Mouse (Mus musculus) kidney, adult 18-20 months (tissue): ENCODE data around the gene Tpcn2.

Experiments
- DNase-seq: peaks from one replicate; pipeline ENCODE4 v3.0.0; 2021

The Tpcn2 gene

GRCm38 (mm10) chr7:145283487-145284187 lies at the start of gene Tpcn2:
TSS of gene Tpcn2 (minus strand) at chr7:145284011.
- peak; percentile 92 for DNase-seq

GRCm38 (mm10) chr7:145332376-145333041 lies 48.7 kb upstream of the Tpcn2 start:
- peak; percentile 36 for DNase-seq

- DNase-seq = no peak
Observed at GRCm38 (mm10) chr7:145330641-145331040, 46.8 kb upstream of the Tpcn2 start.

GRCm38 (mm10) chr7:145329982-145330381 lies 46.2 kb upstream of the Tpcn2 start:
- no peak for DNase-seq

- no peak for DNase-seq
Observed at GRCm38 (mm10) chr7:145325697-145326096, 41.9 kb upstream of the Tpcn2 start.

GRCm38 (mm10) chr7:145323607-145324006 lies 39.8 kb upstream of the Tpcn2 start:
- DNase-seq = no peak

GRCm38 (mm10) chr7:145319481-145319880 lies 35.7 kb upstream of the Tpcn2 start:
- no peak for DNase-seq

GRCm38 (mm10) chr7:145317522-145317921 lies 33.7 kb upstream of the Tpcn2 start:
- no peak for DNase-seq

GRCm38 (mm10) chr7:145314785-145315411 lies 31.1 kb upstream of the Tpcn2 start, which contains the start of gene Mrgprd:
TSS of gene Mrgprd (plus strand) at chr7:145314835.
- DNase-seq = no peak

GRCm38 (mm10) chr7:145312137-145312536 lies 28.3 kb upstream of the Tpcn2 start:
- DNase-seq = no peak

- DNase-seq = no peak
Observed at GRCm38 (mm10) chr7:145310526-145310925, 26.7 kb upstream of the Tpcn2 start.

GRCm38 (mm10) chr7:145309877-145310276 lies 26.1 kb upstream of the Tpcn2 start:
- DNase-seq = no peak

- no peak for DNase-seq
Observed at GRCm38 (mm10) chr7:145308866-145309265, 25.1 kb upstream of the Tpcn2 start.

GRCm38 (mm10) chr7:145308061-145308675 lies 24.4 kb upstream of the Tpcn2 start:
- no peak for DNase-seq

- DNase-seq = no peak
Observed at GRCm38 (mm10) chr7:145307636-145308035, 23.8 kb upstream of the Tpcn2 start.

- no peak for DNase-seq
Observed at GRCm38 (mm10) chr7:145304153-145304552, 20.3 kb upstream of the Tpcn2 start.

GRCm38 (mm10) chr7:145302488-145303285 lies 18.9 kb upstream of the Tpcn2 start:
- peak; percentile 29 for DNase-seq

GRCm38 (mm10) chr7:145301341-145302005 lies 17.7 kb upstream of the Tpcn2 start:
- no peak for DNase-seq

GRCm38 (mm10) chr7:145301008-145301340 lies 17.2 kb upstream of the Tpcn2 start:
- no peak for DNase-seq

GRCm38 (mm10) chr7:145300321-145301007 lies 16.7 kb upstream of the Tpcn2 start, which contains the start of gene Mrgprf:
TSS of gene Mrgprf (plus strand) at chr7:145300828.
- DNase-seq = no peak

- no peak for DNase-seq
Observed at GRCm38 (mm10) chr7:145299562-145300320, 15.9 kb upstream of the Tpcn2 start.
